8 mouse cellular contexts compared by ENCODE assay signal in the genomic region with DNA sequence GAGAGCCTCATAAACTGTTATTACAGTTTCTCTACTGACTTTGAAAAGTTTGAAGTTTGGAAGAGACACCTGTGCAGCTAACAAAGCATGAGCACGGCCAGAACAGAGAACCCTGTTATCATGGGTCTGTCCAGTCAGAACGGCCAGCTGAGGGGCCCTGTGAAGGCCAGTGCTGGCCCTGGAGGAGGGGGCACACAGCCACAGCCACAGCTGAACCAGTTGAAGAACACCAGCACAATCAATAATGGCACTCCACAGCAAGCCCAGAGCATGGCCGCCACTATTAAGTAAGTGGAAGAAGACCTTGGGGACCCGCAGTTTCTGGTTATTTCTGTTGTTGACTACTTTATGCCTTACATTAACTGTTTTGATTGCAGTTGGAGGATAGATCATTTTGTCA. TPM values are rescaled to one million over a fixed set of nuclear protein-coding genes. Genes with fewer than 3 reads are reported as not detected.
DNase-seq lines count a peak whose midpoint lies in the region; ATAC-seq and TF ChIP-seq lines count a peak whose summit lies in the region.
"Had no signal": no experiment of that assay in that cellular context is flagged by ENCODE, and none has a peak within 500 bp of the region (broad histone marks: within the 10 kb centered on the region; RNA-seq: fewer than 3 reads in every experiment).

No protein-coding gene starts in this region.

- ATAC-seq in lung, embryonic 16.5 days (ENCODE audit: low read depth) = no peak
- no peak for ATAC-seq in forebrain, embryonic 16.5 days
- ATAC-seq in limb, embryonic 13.5 days (ENCODE audit: low FRiP score, low read depth) = no peak
- ATAC-seq in activated CD4-positive, CD25-positive, alpha-beta regulatory T cell, adult 4 months = no peak

- H3K27me3 ChIP-seq in lung, embryonic 16.5 days (ENCODE audit: control insufficient read depth, insufficient read depth, low read depth, low read length) = no peaks in the 10 kb centered on the region
- no peaks in the 10 kb centered on the region for H3K27me3 ChIP-seq in forebrain, embryonic 16.5 days (replicated peaks; ENCODE audit: control insufficient read depth, insufficient read depth, low read length)
- H3K27me3 ChIP-seq in limb, embryonic 13.5 days = no peaks in the 10 kb centered on the region
- H3K27me3 ChIP-seq in small intestine, adult 2 months (ENCODE audit: control insufficient read depth, insufficient read depth, low read length) = no peaks in the 10 kb centered on the region

- peak overlapping the region; percentile 28 for H3K4me2 ChIP-seq in lung, embryonic 16.5 days (ENCODE audit: low read depth, low read length)
- H3K4me2 ChIP-seq in forebrain, embryonic 16.5 days (ENCODE audit: low read length) = peak overlapping the region; percentile 36
- H3K4me2 ChIP-seq in limb, embryonic 13.5 days (replicated peaks) = peak overlapping the region; percentile 74

- DNase-seq in lung, adult 18-20 months = no peak
- no peak for DNase-seq in frontal cortex, postnatal 10 days (ENCODE audit: low spot score in 2 of 2)
- DNase-seq: cerebellum, postnatal 14 days had no signal

- H3K4me1 ChIP-seq in lung, embryonic 16.5 days (replicated peaks; ENCODE audit: control insufficient read depth, insufficient read depth, low read length) = peaks cover 15% of the 10 kb centered on the region
- peaks cover 38% of the 10 kb centered on the region for H3K4me1 ChIP-seq in forebrain, embryonic 16.5 days (replicated peaks; ENCODE audit: control insufficient read depth, insufficient read depth, low read length)
- H3K4me1 ChIP-seq in limb, embryonic 13.5 days = peaks cover 33% of the 10 kb centered on the region
- H3K4me1 ChIP-seq in small intestine, adult 2 months (ENCODE audit: control insufficient read depth, insufficient read depth, insufficient read length, low read length) = peaks cover 6% of the 10 kb centered on the region

- TF ChIP-seq POLR2A in small intestine, adult 2 months (IDR thresholded peaks at IDR 0.05; ENCODE audit: low read depth, low read length) = no peak

- peak overlapping the region; percentile 4; the same call in 1 of the 2 replicates for H3K4me3 ChIP-seq in lung, embryonic 16.5 days (ENCODE audit: low read length)
- H3K4me3 ChIP-seq in forebrain, embryonic 16.5 days (replicated peaks; ENCODE audit: low read length) = peak overlapping the region; percentile 21; the same call in 1 of the 2 replicates
- H3K4me3 ChIP-seq in limb, embryonic 13.5 days = peak overlapping the region; percentile 98
- peak overlapping the region; percentile 14; the same call in 1 of the 2 replicates for H3K4me3 ChIP-seq in small intestine, adult 2 months (ENCODE audit: low read depth, low read length)

- TF ChIP-seq CTCF in small intestine, adult 2 months (IDR thresholded peaks at IDR 0.05; ENCODE audit: extremely low read depth, insufficient read length, insufficient replicate concordance, low read depth, low read length) = no peak

- WGBS in lung, embryonic 16.5 days = 38% methylated on average over 4 of the region's 4 CpGs
- 63% methylated on average over 4 of the region's 4 CpGs for WGBS in forebrain, embryonic 16.5 days
- WGBS in limb, embryonic 13.5 days = 60% methylated on average over 4 of the region's 4 CpGs
- WGBS in small intestine, adult 2 months = 22% methylated on average over 4 of the region's 4 CpGs

- H3K9ac ChIP-seq in lung, embryonic 16.5 days (ENCODE audit: low read length) = no peak overlapping the region
- H3K9ac ChIP-seq in forebrain, embryonic 16.5 days (replicated peaks; ENCODE audit: low read depth, low read length) = no peak overlapping the region
- no peak overlapping the region for H3K9ac ChIP-seq in limb, embryonic 13.5 days

- H3K36me3 ChIP-seq in lung, embryonic 16.5 days (ENCODE audit: control insufficient read depth, insufficient read depth, low read length) = peaks cover 21% of the 10 kb centered on the region
- peaks cover 10% of the 10 kb centered on the region for H3K36me3 ChIP-seq in forebrain, embryonic 16.5 days (ENCODE audit: control insufficient read depth, insufficient read depth)
- peaks cover 47% of the 10 kb centered on the region for H3K36me3 ChIP-seq in limb, embryonic 13.5 days
- peaks cover 33% of the 10 kb centered on the region for H3K36me3 ChIP-seq in small intestine, adult 2 months (ENCODE audit: control insufficient read depth, insufficient read depth, low read length)

- H3K27ac ChIP-seq in lung, embryonic 16.5 days (ENCODE audit: low read length) = no peak overlapping the region
- no peak overlapping the region for H3K27ac ChIP-seq in forebrain, embryonic 16.5 days (ENCODE audit: low read length)
- H3K27ac ChIP-seq in limb, embryonic 13.5 days = no peak overlapping the region
- H3K27ac ChIP-seq in small intestine, adult 2 months (ENCODE audit: insufficient read depth, low read depth, low read length) = no peak overlapping the region

- H3K9me3 ChIP-seq in lung, embryonic 16.5 days (ENCODE audit: control insufficient read depth, low read length) = no peaks in the 10 kb centered on the region
- no peaks in the 10 kb centered on the region for H3K9me3 ChIP-seq in forebrain, embryonic 16.5 days (ENCODE audit: control insufficient read depth, low read length)
- H3K9me3 ChIP-seq in limb, embryonic 13.5 days = no peaks in the 10 kb centered on the region

RNA-seq across cellular contexts. Expression of gene Ddx6, which starts 2.6 kb away (rescaled TPM):
- 15.2 and 16.5 TPM in 2 replicates for polyA plus RNA-seq in lung, embryonic 16.5 days (2015; fragmentation: Nextera tagmentation; extraction: Ambion mirVana)
- 21.2 and 22.8 TPM in 2 replicates for polyA plus RNA-seq in forebrain, embryonic 16.5 days (2015; fragmentation: Nextera tagmentation; extraction: Ambion mirVana)
- polyA plus RNA-seq in limb, embryonic 13.5 days (2015; fragmentation: Nextera tagmentation; extraction: Ambion mirVana) = 25.8 and 26.0 TPM in 2 replicates
- polyA plus RNA-seq in small intestine, adult 2 months (2012; rRNA removed) = 5.1 and 9.6 TPM in 2 replicates
- 10 to 100 TPM; 54.3 to 76.5 TPM for polyA plus RNA-seq in activated CD4-positive, CD25-positive, alpha-beta regulatory T cell, adult 4 months (2017; shearing (Covaris generic))

RNA-seq across cellular contexts. Expression of gene Cxcr5, which starts 45.6 kb away (rescaled TPM):
- 0.08 and 0.29 TPM in 2 replicates for polyA plus RNA-seq in lung, embryonic 16.5 days (2015; fragmentation: Nextera tagmentation; extraction: Ambion mirVana)
- not detected in 2 replicates for polyA plus RNA-seq in forebrain, embryonic 16.5 days (2015; fragmentation: Nextera tagmentation; extraction: Ambion mirVana)
- 0.09 TPM in 1 of 2 replicates, not detected in the other for polyA plus RNA-seq in limb, embryonic 13.5 days (2015; fragmentation: Nextera tagmentation; extraction: Ambion mirVana)
- 2.0 and 5.7 TPM in 2 replicates for polyA plus RNA-seq in small intestine, adult 2 months (2012; rRNA removed)
- polyA plus RNA-seq in activated CD4-positive, CD25-positive, alpha-beta regulatory T cell, adult 4 months (2017; shearing (Covaris generic)) = 10 to 100 TPM; 49.2 to 80.2 TPM

Comparison
In these comparisons a context has a peak if more than half of its experiments do, and no peak if none do; other contexts are left out.
1. H3K4me3 ChIP-seq: peak in every context shown above with its lines; median percentile 98 in limb, embryonic 13.5 days; 21 in forebrain, embryonic 16.5 days; 14 in small intestine, adult 2 months; 4 in lung, embryonic 16.5 days.